In the genomic region with DNA sequence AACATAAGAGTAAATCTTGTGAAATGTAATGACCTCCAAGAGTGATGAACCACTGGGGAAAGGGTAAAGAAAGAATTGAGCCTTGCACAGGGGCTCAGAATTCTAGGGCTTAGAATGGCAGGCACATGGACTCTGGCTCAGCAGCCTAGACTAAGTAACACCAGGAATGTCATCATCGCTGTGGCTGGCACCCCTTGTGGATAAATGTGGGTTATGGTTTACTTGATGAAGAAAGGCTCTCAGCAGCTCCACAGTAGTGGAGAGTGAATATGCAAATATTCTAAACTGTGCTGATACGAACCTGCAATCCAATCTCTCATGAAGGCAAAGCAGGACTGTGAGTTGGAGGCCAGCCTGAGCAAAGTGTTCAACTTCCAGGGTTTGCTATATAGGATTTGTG, we compare ENCODE assay signal across 13 mouse cellular contexts. TPM values are rescaled to one million over a fixed set of nuclear protein-coding genes. Genes with fewer than 3 reads are reported as not detected.
"Had no signal": no experiment of that assay in that cellular context is flagged by ENCODE, and none has a peak within 500 bp of the region (broad histone marks: within the 10 kb centered on the region; RNA-seq: fewer than 3 reads in every experiment).

No protein-coding gene starts in this region.

- H3K4me2 ChIP-seq: limb, embryonic 13.5 days; midbrain, embryonic 12.5 days; neural tube, embryonic 15.5 days; stomach, embryonic 15.5 days had no signal

- H3K27me3 ChIP-seq: limb, embryonic 13.5 days; midbrain, embryonic 12.5 days; neural tube, embryonic 15.5 days; stomach, embryonic 15.5 days had no signal

- H3K4me1 ChIP-seq: limb, embryonic 13.5 days; midbrain, embryonic 12.5 days; stomach, embryonic 15.5 days had no signal

- DNase-seq: kidney, postnatal 10 days; kidney, postnatal 4 days; left cerebral cortex, postnatal 4 days; thymus, adult 2 months; thymus, postnatal 25 days had no signal

- H3K27ac ChIP-seq: limb, embryonic 13.5 days; liver, embryonic 14.5 days; midbrain, embryonic 12.5 days; neural tube, embryonic 15.5 days; stomach, embryonic 15.5 days had no signal

- H3K4me3 ChIP-seq: limb, embryonic 13.5 days; midbrain, embryonic 12.5 days; myocyte; neural tube, embryonic 15.5 days; stomach, embryonic 15.5 days had no signal

- H3K9me3 ChIP-seq: limb, embryonic 13.5 days; midbrain, embryonic 12.5 days; neural tube, embryonic 15.5 days; stomach, embryonic 15.5 days had no signal

- H3K36me3 ChIP-seq: limb, embryonic 13.5 days; midbrain, embryonic 12.5 days; neural tube, embryonic 15.5 days; stomach, embryonic 15.5 days had no signal

- H3K9ac ChIP-seq: limb, embryonic 13.5 days; liver, embryonic 14.5 days; midbrain, embryonic 12.5 days; neural tube, embryonic 15.5 days; stomach, embryonic 15.5 days had no signal

RNA-seq across cellular contexts. Expression of a gene that starts 26.0 kb away (rescaled TPM):
- total RNA-seq: liver, adult 2 months; megakaryocyte-erythroid progenitor cell, adult 5-6 weeks had no signal
- polyA plus RNA-seq: liver, adult 2 months; myocyte had no signal
